ENCODE assay signal across 8 mouse cellular contexts in the genomic region with DNA sequence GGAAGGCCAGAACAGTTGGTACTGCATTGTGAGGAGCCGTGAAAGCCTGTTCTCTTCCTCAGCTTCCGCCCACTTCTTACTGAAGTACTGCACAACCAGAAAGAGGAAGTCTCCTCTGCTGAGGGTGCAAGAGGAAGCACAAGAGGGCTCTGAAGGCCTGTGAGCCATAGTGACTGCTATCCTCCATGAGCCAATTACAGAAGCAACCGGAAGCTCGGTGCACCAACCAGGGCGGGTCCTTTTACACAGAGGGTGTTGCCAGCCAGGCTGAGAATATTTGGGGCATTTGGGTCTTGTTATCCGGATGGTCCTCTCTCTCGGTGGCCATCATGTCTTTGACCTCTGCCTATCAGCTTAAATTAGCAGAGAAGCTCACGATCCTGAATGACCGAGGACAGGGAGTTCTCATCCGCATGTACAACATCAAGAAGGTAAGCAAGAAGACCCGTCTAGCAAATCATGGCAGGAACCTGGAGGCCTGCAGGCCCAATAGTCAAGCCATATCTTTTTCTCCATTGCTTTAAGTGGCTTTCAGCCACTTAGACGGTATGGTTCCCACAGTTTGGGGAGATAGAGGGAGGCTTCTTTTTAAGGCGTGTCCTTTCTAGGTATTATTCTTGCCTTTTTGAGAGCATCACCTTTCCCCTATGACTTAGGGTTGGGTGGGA. TPM values are rescaled to one million over a fixed set of nuclear protein-coding genes. Genes with fewer than 3 reads are reported as not detected.
A peak's percentile ranks its signal among the peaks of the same experiment; 100 is the strongest.
DNase-seq lines count a peak whose midpoint lies in the region; ATAC-seq and TF ChIP-seq lines count a peak whose summit lies in the region.

A gene (plus strand): TSS at position 244 of the 668 bp plus-strand sequence.

- H3K9me3 ChIP-seq in midbrain, postnatal 0 days (ENCODE audit: low read length) = no peaks in the 10 kb centered on the region

- 2% methylated on average over 13 of the region's 13 CpGs for WGBS in thymus, adult 2 months
- WGBS in midbrain, postnatal 0 days = 90% methylated on average over 13 of the region's 13 CpGs

- H3K27me3 ChIP-seq in thymus, adult 2 months (ENCODE audit: control insufficient read depth, insufficient read depth, low read length) = no peaks in the 10 kb centered on the region
- no peaks in the 10 kb centered on the region for H3K27me3 ChIP-seq in midbrain, postnatal 0 days (ENCODE audit: insufficient read depth, low read length)

- no peak for ATAC-seq in midbrain, postnatal 0 days (ENCODE audit: low FRiP score)

- no peak for TF ChIP-seq POLR2A in thymus, adult 2 months (IDR thresholded peaks at IDR 0.05; ENCODE audit: control insufficient read depth, extremely low read depth, insufficient read depth, low read length, poor library complexity)

- no peak within 1 kb of the TSS for H3K4me2 ChIP-seq in midbrain, postnatal 0 days (ENCODE audit: low read depth, low read length, poor library complexity, severe bottlenecking)

- no peak within 1 kb of the TSS for H3K9ac ChIP-seq in midbrain, postnatal 0 days (replicated peaks; ENCODE audit: low read length, poor library complexity, severe bottlenecking)

- H3K36me3 ChIP-seq in thymus, adult 2 months (ENCODE audit: control insufficient read depth, insufficient read depth, low read length) = peaks cover 13% of the 10 kb centered on the region; the same call in 1 of the 2 replicates
- H3K36me3 ChIP-seq in midbrain, postnatal 0 days (ENCODE audit: insufficient read depth, low read length) = no peaks in the 10 kb centered on the region

- intact Hi-C loops in left cerebral cortex, adult 2 months (cut with DNase I) = no loop called here

- H3K27ac ChIP-seq in left cerebral cortex, adult 2 months = no peak within 1 kb of the TSS
- H3K27ac ChIP-seq in thymus, adult 2 months (ENCODE audit: control insufficient read depth, insufficient read depth, low read length) = peak within 1 kb of the TSS; percentile 16
- no peak within 1 kb of the TSS for H3K27ac ChIP-seq in midbrain, postnatal 0 days (ENCODE audit: low read depth, low read length)

- no peak within 1 kb of the TSS for H3K4me3 ChIP-seq in left cerebral cortex, adult 2 months
- peak within 1 kb of the TSS; percentile 62 for H3K4me3 ChIP-seq in thymus, adult 2 months (ENCODE audit: control insufficient read depth, insufficient read depth, low read length)
- H3K4me3 ChIP-seq in midbrain, postnatal 0 days (ENCODE audit: low read depth, low read length) = no peak within 1 kb of the TSS

- peaks cover 2% of the 10 kb centered on the region; the same call in 1 of the 2 replicates for H3K4me1 ChIP-seq in thymus, adult 2 months (replicated peaks; ENCODE audit: control insufficient read depth, insufficient read depth, low read length)
- H3K4me1 ChIP-seq in midbrain, postnatal 0 days (ENCODE audit: insufficient read depth, low read length) = no peaks in the 10 kb centered on the region

- no peak for TF ChIP-seq CTCF in left cerebral cortex, adult 2 months (IDR thresholded peaks at IDR 0.05)
- no peak for TF ChIP-seq CTCF in thymus, adult 2 months (IDR thresholded peaks at IDR 0.05; ENCODE audit: borderline replicate concordance, control insufficient read depth, extremely low read depth, insufficient read depth, low read length, poor library complexity)
- no peak for TF ChIP-seq CTCF in midbrain, postnatal 0 days (IDR thresholded peaks at IDR 0.05)

- DNase-seq in left cerebral cortex, adult 9 months (ENCODE audit: low spot score in 2 of 2) = peak; percentile 16 to 40
- DNase-seq in left cerebral cortex, adult 2 months (ENCODE audit: extremely low spot score in 1 of 2, low spot score in 2 of 2) = no peak
- peak; percentile 33 for DNase-seq in adrenal gland, postnatal 14 days
- DNase-seq in induced T-regulatory cell, adult 2 months (ENCODE audit: low read depth) = peak; percentile 92
- peak; percentile 83 for DNase-seq in lung, postnatal 25 days (ENCODE audit: low spot score)
- DNase-seq in thymus, adult 2 months = peak; percentile 83
- no peak for DNase-seq in cerebellum, postnatal 10 days
- no peak for DNase-seq in midbrain, postnatal 0 days (ENCODE audit: low spot score)

RNA-seq across cellular contexts. Expression of the gene that starts here (rescaled TPM):
- 1 to 10 TPM; 8.3 to 9.2 TPM for total RNA-seq in left cerebral cortex, adult 2 months (2021)
- 3.7 and 12.1 TPM in 2 replicates for total RNA-seq in adrenal gland, postnatal 14 days (2021)
- 100 and 101 TPM in 2 replicates for polyA plus RNA-seq in thymus, adult 2 months (2012; rRNA removed)
- total RNA-seq in midbrain, postnatal 0 days (2014; rRNA removed) = 4.6 and 4.7 TPM in 2 replicates
- 2.0 and 2.4 TPM in 2 replicates for polyA plus RNA-seq in midbrain, postnatal 0 days (2015; fragmentation: Nextera tagmentation; extraction: Ambion mirVana)

Comparison
In these comparisons a context has a peak if more than half of its experiments do, and no peak if none do; other contexts are left out.
1. RNA of the gene that starts here (polyA plus RNA-seq): 100 to 101 TPM in thymus, adult 2 months; 2.0 to 2.4 TPM in midbrain, postnatal 0 days; every median in the first group is over 10 times any median in the second.
2. DNase-seq: peak in left cerebral cortex, adult 9 months (2 of 2), adrenal gland, postnatal 14 days (single experiment), induced T-regulatory cell, adult 2 months (single experiment), lung, postnatal 25 days (single experiment) and thymus, adult 2 months (single experiment); none in left cerebral cortex, adult 2 months (0 of 2), cerebellum, postnatal 10 days (0 of 2) and midbrain, postnatal 0 days (single experiment).